Mouse (Mus musculus) left cerebral cortex, adult 18-20 months (tissue): Measurements from ENCODE around the gene Eogt. TPM values are rescaled to one million over a fixed set of nuclear protein-coding genes. Genes with fewer than 3 reads are reported as not detected.

Source experiments
- DNase-seq, 2 experiments: peaks; one replicate each; pipeline ENCODE4 v3.0.0; 2021 to 2022; ENCODE audit warnings: low spot score in 2 of 2, mixed read lengths in 1 of 2
- long read RNA-seq, 2 experiments: library from polyadenylated mRNA; stranded (forward); transcript quantifications; one replicate each; pipeline ENCODE4 v2.0.0; 2021
- total RNA-seq, 2 experiments: library from RNA; stranded (reverse); gene quantifications; 2 replicates each; pipeline ENCODE4 v1.2.3; 2021

Eogt gene
- total RNA-seq: 10 to 100 TPM; 20.8 to 21.2 TPM
- long read RNA-seq, experiment 1, full-length matches to known transcripts: 5 of 24 reads
- long read RNA-seq, experiment 1, partial matches to known transcripts: 6 of 24 reads
- long read RNA-seq, experiment 1, other reads (novel, unspliced or antisense): 13 of 24 reads
- long read RNA-seq, experiment 2, full-length matches to known transcripts: 4 of 16 reads
- long read RNA-seq, experiment 2, partial matches to known transcripts: 4 of 16 reads
- long read RNA-seq, experiment 2, other reads (novel, unspliced or antisense): 8 of 16 reads

DNA sequence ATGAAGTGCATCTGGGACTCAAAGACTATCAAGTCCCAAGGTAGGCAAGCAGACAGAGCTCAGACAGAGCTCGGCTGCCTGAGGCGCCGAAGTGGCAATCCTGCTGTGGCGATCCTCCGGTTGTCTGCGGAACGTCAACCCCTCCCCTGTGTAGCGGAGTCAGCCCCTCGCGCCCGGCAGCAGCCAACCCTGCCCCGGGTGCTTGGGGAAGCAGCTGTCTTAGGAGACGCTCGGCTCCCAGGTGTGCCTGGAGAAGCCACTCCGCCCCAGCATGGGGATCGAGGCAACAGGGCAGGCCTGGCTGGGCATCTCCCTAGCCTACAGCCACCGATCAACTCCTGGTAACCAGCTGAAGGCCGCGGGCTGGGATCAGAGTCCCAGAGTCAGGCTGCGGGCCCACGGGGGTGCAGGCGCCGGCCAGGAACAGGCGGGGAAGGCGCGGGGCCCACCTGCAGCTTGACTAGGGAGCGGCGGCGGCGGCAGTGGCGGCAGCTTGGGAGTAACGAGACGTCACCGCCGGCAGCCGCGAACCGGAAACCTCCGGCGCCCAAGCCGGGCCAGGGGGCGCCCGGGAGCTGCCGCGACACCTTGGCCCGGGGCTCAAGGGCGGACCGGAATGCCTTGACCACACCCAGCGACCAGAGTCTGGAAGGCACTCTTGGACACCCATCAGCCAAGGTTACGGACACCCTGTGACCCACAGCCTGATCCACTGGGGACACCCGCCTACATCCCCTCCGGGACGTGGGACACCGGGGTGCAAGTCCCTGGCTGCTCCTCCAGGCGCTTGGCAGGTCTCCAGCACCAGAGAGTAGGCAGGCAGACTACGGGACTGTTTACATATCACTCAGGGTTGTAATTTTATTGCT, at the start of gene Eogt:
Gene Eogt (minus strand): TSS at position 800 of the 869 bp plus-strand sequence.
- DNase-seq: peak; percentile 63 to 75

DNA sequence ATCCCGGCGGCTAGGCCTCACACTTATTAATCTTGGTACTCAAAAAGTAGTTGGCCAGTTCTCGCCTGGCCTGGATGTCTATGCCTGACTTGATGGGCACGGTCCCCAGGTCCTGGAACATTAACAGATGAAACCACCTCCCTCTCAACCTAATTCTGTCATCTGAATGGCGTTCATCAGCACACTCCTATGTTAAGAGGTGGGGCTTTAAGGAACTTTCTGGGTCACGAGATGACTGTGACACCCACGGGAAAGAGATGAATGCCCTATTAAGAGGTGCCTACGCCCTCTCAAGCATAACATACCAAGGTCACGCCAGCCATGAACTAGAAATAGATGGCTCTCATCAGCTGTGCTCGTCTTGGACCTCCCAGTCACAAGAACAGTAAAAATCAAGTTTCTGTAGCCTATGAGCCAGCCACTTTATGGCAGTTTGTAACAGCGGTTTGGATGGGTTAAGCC, 30.4 kb upstream of the Eogt start:
- no peak for DNase-seq

- peak; percentile 95 to 98 for DNase-seq
Observed at GRCm38 (mm10) chr6:97178491-97179366, 29.7 kb upstream of the Eogt start, which contains the start of gene Tmf1. Tmf1 (minus strand) TSS chr6:97179122.

DNA sequence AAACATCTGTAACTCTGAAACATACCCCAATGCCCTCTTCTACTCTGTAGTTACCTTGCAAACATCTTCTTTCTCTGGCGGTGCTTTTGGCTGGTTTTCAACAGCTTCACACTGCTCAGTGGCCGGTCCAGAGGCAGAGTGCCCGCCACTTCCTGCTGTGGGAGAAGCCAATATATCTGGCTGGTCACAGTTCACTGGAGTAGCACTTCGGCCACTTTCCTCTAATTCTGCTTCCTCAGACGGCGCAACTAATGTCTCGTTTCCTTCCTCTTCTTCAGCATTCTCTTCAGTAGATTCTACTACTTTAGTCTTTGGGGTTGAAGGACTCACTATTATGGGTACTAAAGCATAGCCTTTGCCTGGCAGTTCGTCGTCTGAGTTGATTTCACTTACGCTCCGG, 26.7 kb upstream of the Eogt start:
- no peak for DNase-seq

GRCm38 (mm10) chr6:97150156-97150555, 1.2 kb upstream of the Eogt start:
- no peak for DNase-seq

DNA sequence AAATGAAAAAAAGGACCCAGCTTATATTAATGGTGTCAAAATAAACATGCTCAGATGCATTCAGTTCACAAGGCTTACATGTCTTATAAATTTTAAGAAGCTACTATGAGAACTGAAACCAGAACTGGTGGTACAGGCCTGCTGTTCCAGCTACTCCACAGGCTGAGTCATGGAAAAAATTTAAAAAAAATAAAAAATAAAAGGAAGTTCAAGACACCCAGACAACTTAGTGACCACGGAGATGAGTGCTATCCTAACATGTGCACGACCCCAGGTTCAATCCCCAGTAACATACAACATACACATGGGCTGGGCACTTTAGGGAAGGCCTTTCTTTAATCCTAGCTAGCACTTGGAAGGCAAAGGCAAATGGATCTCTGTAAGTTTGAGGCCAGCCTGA, 739 bp upstream of the Eogt start:
- DNase-seq: no peak

GRCm38 (mm10) chr6:97147755-97148382, 1.1 kb downstream of the Eogt start:
- peak; percentile 9 to 37 for DNase-seq

DNA sequence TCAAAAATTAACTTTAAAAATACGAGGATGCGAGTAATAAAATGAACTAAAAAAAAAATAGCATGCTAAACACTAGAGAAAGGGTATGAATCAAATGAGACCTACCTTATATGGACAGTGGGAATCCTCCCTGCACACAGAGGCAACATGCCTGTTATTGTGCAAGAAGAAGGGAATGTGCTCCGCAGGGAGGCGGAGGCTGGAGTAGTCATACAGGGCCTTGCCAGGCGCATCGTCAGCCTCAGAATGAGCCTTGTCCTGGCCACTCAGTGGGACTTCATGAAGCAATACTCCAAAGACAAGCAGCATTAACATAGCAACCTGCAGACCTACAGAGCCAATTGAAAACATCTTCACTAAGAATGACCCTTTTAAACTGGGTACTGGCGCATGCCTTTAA, 3.8 kb downstream of the Eogt start:
- no peak for DNase-seq

- no peak for DNase-seq
Observed at GRCm38 (mm10) chr6:97144359-97144758, 4.6 kb downstream of the Eogt start.

GRCm38 (mm10) chr6:97142611-97143010, 6.4 kb downstream of the Eogt start:
- no peak for DNase-seq

- no peak for DNase-seq
Observed at GRCm38 (mm10) chr6:97141811-97142210, 7.2 kb downstream of the Eogt start.

GRCm38 (mm10) chr6:97132707-97133303, 16.2 kb downstream of the Eogt start:
- DNase-seq: no peak

DNA sequence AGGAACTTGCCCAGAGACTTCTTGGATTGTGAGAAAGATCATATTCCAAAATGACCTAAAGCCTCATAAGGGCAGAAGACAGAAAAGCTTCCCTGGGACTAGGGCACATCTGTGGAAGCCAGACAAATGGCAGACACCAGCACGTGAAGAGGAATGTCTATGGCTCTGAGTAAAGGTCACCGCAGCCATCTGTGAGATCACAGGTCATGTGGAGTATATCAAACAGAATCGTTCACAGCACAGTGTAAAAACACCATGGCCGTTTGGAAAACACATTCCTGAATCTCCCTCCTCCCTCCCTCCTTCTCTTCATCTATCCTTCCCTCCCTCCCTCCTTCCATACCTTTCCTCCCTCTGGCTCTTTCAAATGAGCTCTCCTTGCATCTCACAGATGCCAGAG, 17.2 kb downstream of the Eogt start:
- no peak for DNase-seq

GRCm38 (mm10) chr6:97130979-97131378, 18.0 kb downstream of the Eogt start:
- DNase-seq: no peak

GRCm38 (mm10) chr6:97124336-97125010, 24.5 kb downstream of the Eogt start:
- DNase-seq: no peak

GRCm38 (mm10) chr6:97120922-97121321, 28.1 kb downstream of the Eogt start:
- no peak for DNase-seq

GRCm38 (mm10) chr6:97118327-97118726, 30.7 kb downstream of the Eogt start:
- DNase-seq: no peak

DNA sequence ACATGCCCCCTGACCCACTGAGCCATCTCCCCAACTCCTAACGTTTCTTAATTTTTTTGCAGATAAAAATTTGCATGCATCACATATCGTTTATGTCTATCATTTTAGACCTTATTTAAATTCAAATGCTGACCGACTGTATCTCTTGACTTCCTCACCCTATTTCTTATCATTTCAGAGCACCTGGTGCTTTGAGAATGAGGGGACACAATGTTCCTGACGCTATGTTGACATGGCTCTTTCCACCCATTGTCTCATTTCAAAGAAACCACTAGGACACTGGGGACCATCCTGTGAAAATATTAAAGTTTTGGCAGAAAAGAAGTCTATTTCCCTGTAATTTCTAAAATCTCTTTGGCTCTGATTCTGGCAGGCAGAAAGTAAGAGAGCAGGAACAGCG, 32.1 kb downstream of the Eogt start:
- DNase-seq: no peak

- no peak for DNase-seq
Observed at GRCm38 (mm10) chr6:97114821-97115220, 34.2 kb downstream of the Eogt start.

GRCm38 (mm10) chr6:97112177-97112576, 36.8 kb downstream of the Eogt start:
- no peak for DNase-seq
